Comparison of ENCODE assay signal across 7 mouse cellular contexts in the genomic region with DNA sequence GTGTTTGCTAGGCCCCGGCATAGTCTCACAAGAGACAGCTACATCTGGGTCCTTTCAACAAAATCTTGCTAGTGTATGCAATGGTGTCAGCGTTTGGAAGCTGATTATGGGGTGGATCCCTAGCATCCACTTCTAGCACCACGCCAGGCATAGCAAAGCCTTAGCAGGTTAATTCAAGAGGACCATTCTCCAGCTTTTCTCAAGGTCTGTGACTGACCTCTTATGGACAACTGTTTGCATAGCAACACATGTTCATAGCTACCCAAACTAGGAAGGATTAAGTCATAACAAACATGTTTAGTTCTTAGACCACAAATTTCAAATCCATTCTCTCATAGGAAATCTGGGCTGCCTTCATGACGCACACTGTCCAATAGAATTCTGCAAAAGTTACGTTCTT. TPM values are rescaled to one million over a fixed set of nuclear protein-coding genes. Genes with fewer than 3 reads are reported as not detected.
A peak's percentile ranks its signal among the peaks of the same experiment; 100 is the strongest.
DNase-seq lines count a peak whose midpoint lies in the region; ATAC-seq and TF ChIP-seq lines count a peak whose summit lies in the region.

No protein-coding gene starts in this region.

- no peaks in the 10 kb centered on the region for H3K4me1 ChIP-seq in kidney, adult 2 months (ENCODE audit: control insufficient read depth, insufficient read depth, low read length)
- H3K4me1 ChIP-seq in kidney, embryonic 14.5 days (ENCODE audit: control insufficient read depth, insufficient read depth, low read length), result no peaks in the 10 kb centered on the region

- H3K4me2 ChIP-seq in kidney, embryonic 14.5 days (replicated peaks; ENCODE audit: low read depth, low read length), result no peak overlapping the region

- TF ChIP-seq POLR2A in kidney, adult 2 months (IDR thresholded peaks at IDR 0.05; ENCODE audit: low read depth, low read length), result no peak

- WGBS in kidney, adult 2 months, result 59% methylated on average over 5 of the region's 5 CpGs
- 66% methylated on average over 5 of the region's 5 CpGs for WGBS in kidney, embryonic 14.5 days

- DNase-seq in kidney, adult 2 months, result peak; percentile 52
- DNase-seq in CD4-positive helper T cell, adult 2 months (ENCODE audit: low read depth, low spot score), result peak; percentile 61
- DNase-seq in Muller cell, postnatal 12 days (ENCODE audit: inconsistent ontology term), result peak; percentile 35
- peak; percentile 40 for DNase-seq in heart, postnatal 4 days
- peak; percentile 76 for DNase-seq in naive thymus-derived CD4-positive, alpha-beta T cell, adult 2 months (ENCODE audit: low read depth)
- no peak for DNase-seq in spleen, postnatal 4 days (ENCODE audit: low spot score in 2 of 2)

- H3K36me3 ChIP-seq in kidney, adult 2 months (ENCODE audit: control insufficient read depth, insufficient read depth, low read length), result no peaks in the 10 kb centered on the region
- no peaks in the 10 kb centered on the region for H3K36me3 ChIP-seq in kidney, embryonic 14.5 days (ENCODE audit: control insufficient read depth, insufficient read depth, low read length)

- H3K27me3 ChIP-seq in kidney, adult 2 months (replicated peaks; ENCODE audit: control insufficient read depth, insufficient read depth, low read length), result no peaks in the 10 kb centered on the region
- H3K27me3 ChIP-seq in kidney, embryonic 14.5 days (ENCODE audit: control insufficient read depth, insufficient read depth, low read length), result no peaks in the 10 kb centered on the region

- no peak overlapping the region for H3K9ac ChIP-seq in kidney, embryonic 14.5 days (ENCODE audit: low read depth, low read length)

- no peaks in the 10 kb centered on the region for H3K9me3 ChIP-seq in kidney, embryonic 14.5 days (ENCODE audit: control insufficient read depth, low read length)

- ATAC-seq in kidney, embryonic 14.5 days (ENCODE audit: low FRiP score, low TSS enrichment), result no peak

- H3K4me3 ChIP-seq in kidney, adult 2 months (ENCODE audit: insufficient read depth, low read depth, low read length), result no peak overlapping the region
- no peak overlapping the region for H3K4me3 ChIP-seq in kidney, embryonic 14.5 days (ENCODE audit: low read length)

- H3K27ac ChIP-seq in kidney, adult 2 months (ENCODE audit: insufficient read depth, low read depth, low read length), result no peak overlapping the region
- H3K27ac ChIP-seq in kidney, embryonic 14.5 days (ENCODE audit: low read depth, low read length), result no peak overlapping the region

- peak; percentile 33; the same call in 1 of the 2 replicates for TF ChIP-seq CTCF in kidney, adult 2 months (conservative IDR thresholded peaks at IDR 0.05; ENCODE audit: insufficient read depth, insufficient read length, low read depth, low read length)

RNA-seq across cellular contexts. Expression of gene Spink2, which starts 40.7 kb away (rescaled TPM):
- 0.23 and 0.68 TPM in 2 replicates for polyA plus RNA-seq in kidney, adult 2 months (2012; rRNA removed)
- polyA plus RNA-seq in kidney, embryonic 14.5 days (2014; fragmentation: Nextera tagmentation; extraction: Ambion mirVana), result 1.6 and 1.7 TPM in 2 replicates
- total RNA-seq in heart, postnatal 4 days (2021), result under 1 TPM; 0.48 to 0.74 TPM

RNA-seq across cellular contexts. Expression of gene Hopx, which starts 55.7 kb away (rescaled TPM):
- 14.2 and 18.4 TPM in 2 replicates for polyA plus RNA-seq in kidney, adult 2 months (2012; rRNA removed)
- 2.0 and 3.2 TPM in 2 replicates for polyA plus RNA-seq in kidney, embryonic 14.5 days (2014; fragmentation: Nextera tagmentation; extraction: Ambion mirVana)
- total RNA-seq in heart, postnatal 4 days (2021), result 100 to 1,000 TPM; 432 to 451 TPM

Comparison
In these comparisons a context has a peak if more than half of its experiments do, and no peak if none do; other contexts are left out.
1. DNase-seq: peak in kidney, adult 2 months (single experiment), CD4-positive helper T cell, adult 2 months (single experiment), Muller cell, postnatal 12 days (single experiment), heart, postnatal 4 days (single experiment) and naive thymus-derived CD4-positive, alpha-beta T cell, adult 2 months (single experiment); none in spleen, postnatal 4 days (0 of 2).